Mouse (Mus musculus) ES-E14 (cell line): ENCODE measurements at regions not wholly inside any gene's neighbourhood (a gene's known extent, or its start where the extent isn't known, plus 50 kb on each side); places are given as distances from the start of the nearest gene placed in this dataset.

Experiments used
- DNase-seq: peaks from one replicate; pipeline ENCODE4 v3.0.0-alpha.2; 2013; ENCODE audit warnings: low read depth, low spot score
- H3K27ac ChIP-seq: 2 replicates; pipeline ENCODE4 v1.5.1; 2012; ENCODE audit warnings: low read depth, mild to moderate bottlenecking, low read length, moderate library complexity, mixed read lengths; ENCODE audit not compliant: poor library complexity, insufficient read depth, severe bottlenecking
- H3K36me3 ChIP-seq: 2 replicates; pipeline ENCODE4 v1.6.1; 2012; ENCODE audit warnings: mild to moderate bottlenecking, low read length, moderate library complexity, mixed read lengths; ENCODE audit not compliant: control insufficient read depth, poor library complexity, insufficient read depth, severe bottlenecking
- H3K4me1 ChIP-seq, 2 experiments: fragments of 150-350 bp in 1 of 2; sonication (generic) in 1 of 2; 2 replicates each; pipeline ENCODE4 v1.6.1; 2012; ENCODE audit warnings: low read length in 2 of 2, mild to moderate bottlenecking in 1 of 2, mixed read lengths in 1 of 2; ENCODE audit not compliant: control insufficient read depth in 2 of 2, insufficient read depth in 2 of 2, poor library complexity in 1 of 2
- H3K4me3 ChIP-seq, 2 experiments: fragments of 150-350 bp in 1 of 2; sonication (generic) in 1 of 2; 2 replicates each; pipeline ENCODE4 v1.5.1; 2012; ENCODE audit warnings: low read length in 2 of 2, low read depth in 1 of 2, mild to moderate bottlenecking in 1 of 2, mixed read lengths in 1 of 2; ENCODE audit not compliant: insufficient read depth in 1 of 2, poor library complexity in 1 of 2, severe bottlenecking in 1 of 2
- H3K9ac ChIP-seq: 2 replicates; pipeline ENCODE4 v1.6.1; 2012; ENCODE audit warnings: low read depth, mild to moderate bottlenecking, low read length, mixed read lengths; ENCODE audit not compliant: poor library complexity, insufficient read depth, severe bottlenecking
- H3K9me3 ChIP-seq: fragments of 150-350 bp; sonication (generic); 2 replicates; pipeline ENCODE4 v1.6.1; 2012; ENCODE audit warnings: low read depth, mild to moderate bottlenecking, low read length; ENCODE audit not compliant: control insufficient read depth, insufficient read depth
- CHD2 ChIP-seq: IDR thresholded peaks from 2 replicates; pipeline ENCODE4 v1.6.1; 2014; ENCODE audit warnings: mild to moderate bottlenecking, low read depth, low read length, inconsistent platforms
- HCFC1 ChIP-seq: IDR thresholded peaks from 2 replicates; pipeline ENCODE4 v1.6.1; 2012; ENCODE audit warnings: low read length, inconsistent platforms, borderline replicate concordance; ENCODE audit not compliant: insufficient read depth
- MAFK ChIP-seq: IDR thresholded peaks from 2 replicates; pipeline ENCODE4 v1.6.1; 2014; ENCODE audit warnings: mild to moderate bottlenecking, low read depth, low read length, inconsistent platforms; ENCODE audit not compliant: insufficient read depth
- ZC3H11A ChIP-seq: IDR thresholded peaks from 2 replicates; pipeline ENCODE4 v1.6.1; 2012; ENCODE audit warnings: low read depth, mild to moderate bottlenecking, inconsistent platforms, low read length, borderline replicate concordance
- ZNF384 ChIP-seq: IDR thresholded peaks from 2 replicates; pipeline ENCODE4 v1.6.1; 2012; ENCODE audit warnings: low read depth, low read length, inconsistent platforms
- in situ Hi-C, 2 experiments: fragments of 600-800 bp; cut with MboI; formaldehyde crosslinking; loops; one replicate each; pipeline ENCODE4 v1.15.1; 2025; ENCODE audit warnings: low sequenced_read_pairs in 2 of 2, inconsistent platforms in 1 of 2; ENCODE audit not compliant: unreplicated experiment in 2 of 2

DNA sequence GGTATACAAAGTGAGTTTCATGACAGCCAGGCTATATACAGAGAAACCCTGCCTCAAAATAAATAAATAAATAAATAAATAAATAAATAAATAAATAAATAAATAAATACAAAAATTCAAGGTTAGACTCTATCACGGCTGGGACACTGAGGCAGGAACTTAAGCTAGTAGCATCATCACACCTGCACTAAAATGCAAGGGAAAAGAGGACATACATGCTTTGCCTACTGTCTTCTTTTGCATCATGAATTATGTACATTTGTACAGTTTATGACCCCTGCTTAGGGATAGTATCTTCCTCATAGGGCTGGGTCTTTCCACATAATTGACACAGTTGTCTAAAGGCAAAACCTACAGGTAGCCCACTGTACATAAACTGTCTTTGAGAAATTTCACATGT, 252.5 kb downstream of the Tpm3-rs7 start:
- Histone ChIP-seq H3K27ac (no peak overlapping the region), H3K9ac (no peak overlapping the region), H3K9me3 (no peaks in the 10 kb centered on the region), H3K4me1 (no peaks in the 10 kb centered on the region), H3K4me3 (no peak overlapping the region), H3K36me3 (no peaks in the 10 kb centered on the region)
- in situ Hi-C loops = no loop called here
- TF ChIP-seq CHD2 (no peak), HCFC1 (no peak), ZC3H11A (no peak), MAFK (no peak), ZNF384 (no peak)
- DNase-seq = no peak

DNA sequence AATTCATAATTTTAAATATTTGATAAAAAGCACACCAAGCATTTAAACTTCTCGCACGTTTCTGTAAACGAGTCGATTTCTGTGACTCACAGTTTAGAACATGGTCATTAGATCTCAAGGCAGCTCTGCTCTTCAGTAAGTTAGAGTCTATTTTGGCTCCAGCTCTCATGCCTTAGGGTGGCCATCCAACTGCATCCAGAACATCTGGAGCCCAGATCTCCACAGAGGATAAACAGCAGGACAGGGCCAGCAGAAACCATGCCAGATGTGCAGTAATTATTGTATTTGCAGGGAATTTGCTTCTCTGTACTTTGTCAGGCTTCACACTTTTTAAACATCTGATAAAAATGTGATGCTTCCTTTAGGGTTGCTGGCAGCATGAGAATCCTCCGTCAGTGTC, 276.4 kb downstream of the Tpm3-rs7 start:
- in situ Hi-C loops = loop anchor here in 1 of 2 experiments (25.0 kb wide), 1 partner anchor 96 kb away; no protein-coding TSS in a partner anchor
- H3K36me3 ChIP-seq = no peaks in the 10 kb centered on the region
- no peaks in the 10 kb centered on the region for H3K9me3 ChIP-seq
- no peak overlapping the region for H3K27ac ChIP-seq
- no peak overlapping the region for H3K4me3 ChIP-seq
- H3K4me1 ChIP-seq = no peaks in the 10 kb centered on the region
- no peak for DNase-seq
- TF ChIP-seq HCFC1 (no peak), ZNF384 (no peak)
- H3K9ac ChIP-seq = no peak overlapping the region

DNA sequence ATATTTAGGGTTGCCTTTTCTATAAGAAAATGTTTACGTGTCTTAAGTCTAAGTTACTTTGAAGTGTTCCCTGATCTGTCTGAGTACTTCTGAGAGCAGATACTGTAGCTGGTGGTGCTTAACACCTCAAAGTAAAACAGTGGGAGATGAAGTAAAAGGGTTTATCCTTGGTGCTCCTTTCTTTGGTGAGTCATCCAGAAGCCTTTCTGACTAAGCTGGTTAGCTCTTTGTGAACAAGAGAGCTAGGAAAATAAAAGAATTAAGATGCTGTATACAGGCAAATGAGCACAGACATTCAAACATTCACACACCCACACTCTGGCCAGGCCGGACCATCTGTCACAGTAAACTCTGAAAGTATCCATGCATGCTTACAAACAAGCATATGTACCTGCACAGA, 312.7 kb downstream of the Tpm3-rs7 start:
- TF ChIP-seq ZC3H11A (no peak), ZNF384 (no peak), HCFC1 (no peak), MAFK (no peak), CHD2 (no peak)
- Histone ChIP-seq H3K36me3 (no peaks in the 10 kb centered on the region), H3K4me1 (no peaks in the 10 kb centered on the region), H3K9ac (no peak overlapping the region), H3K27ac (no peak overlapping the region), H3K9me3 (no peaks in the 10 kb centered on the region), H3K4me3 (no peak overlapping the region)
- DNase-seq = peak; percentile 2
- in situ Hi-C loops = no loop called here

DNA sequence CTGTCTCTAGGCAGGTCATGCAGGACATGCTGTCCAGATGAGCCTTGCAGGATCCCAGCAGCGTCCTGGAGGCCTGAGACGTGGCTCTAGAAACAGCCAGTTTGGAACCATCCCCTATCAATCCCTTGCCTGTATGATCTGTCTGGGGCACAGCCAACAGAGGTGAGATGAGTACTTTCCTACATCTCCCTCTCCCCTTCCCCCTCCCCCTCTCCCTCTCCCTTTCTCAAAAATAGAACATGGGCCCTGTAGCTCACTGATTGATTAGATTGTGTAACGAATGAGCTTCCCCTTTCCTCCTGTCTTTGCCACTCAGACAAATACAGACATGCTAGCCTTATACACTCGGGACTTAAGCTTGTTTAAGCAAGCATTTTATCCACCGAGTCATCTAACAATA, 336.9 kb downstream of the Tpm3-rs7 start:
- TF ChIP-seq ZNF384 = no peak
- TF ChIP-seq HCFC1 = no peak
- TF ChIP-seq ZC3H11A = no peak
- TF ChIP-seq MAFK = no peak
- TF ChIP-seq CHD2 = no peak

DNA sequence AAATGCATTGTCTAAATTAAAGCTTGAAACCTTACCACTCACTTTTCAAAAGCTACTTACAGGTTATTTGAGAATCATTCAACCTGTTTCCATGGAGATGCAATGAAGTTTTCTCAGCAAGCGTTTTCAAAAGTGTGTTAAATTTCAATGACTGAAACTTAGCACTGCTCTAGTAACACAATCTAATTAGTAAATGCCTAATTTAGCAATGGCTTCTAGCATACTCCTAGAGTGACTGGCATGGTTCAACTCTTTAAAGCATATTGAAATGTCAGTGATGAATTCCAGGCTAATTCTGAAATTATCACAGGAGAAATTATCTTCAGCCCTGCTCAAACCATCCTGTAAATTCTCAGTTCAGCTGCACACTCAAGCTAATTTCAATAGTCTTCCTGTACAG, 342.5 kb downstream of the Tpm3-rs7 start:
- no peak for DNase-seq
- H3K36me3 ChIP-seq = no peaks in the 10 kb centered on the region
- no peak overlapping the region for H3K4me3 ChIP-seq
- H3K9me3 ChIP-seq = no peaks in the 10 kb centered on the region
- no peak overlapping the region for H3K9ac ChIP-seq
- in situ Hi-C loops = no loop called here
- no peaks in the 10 kb centered on the region for H3K4me1 ChIP-seq
- no peak for TF ChIP-seq MAFK
- TF ChIP-seq ZNF384 = no peak
- no peak for TF ChIP-seq HCFC1
- no peak for TF ChIP-seq ZC3H11A
- TF ChIP-seq CHD2 = no peak
- H3K27ac ChIP-seq = no peak overlapping the region

More for the DNA sequence above, 336.9 kb downstream of the Tpm3-rs7 start:
- Histone ChIP-seq H3K4me3 (no peak overlapping the region), H3K9ac (no peak overlapping the region), H3K9me3 (no peaks in the 10 kb centered on the region), H3K36me3 (no peaks in the 10 kb centered on the region), H3K27ac (no peak overlapping the region), H3K4me1 (no peaks in the 10 kb centered on the region)
- in situ Hi-C loops = no loop called here
- no peak for DNase-seq
